Mouse (Mus musculus) left cerebral cortex, postnatal 10 days (tissue): ENCODE data around the gene Borcs5. TPM values are rescaled to one million over a fixed set of nuclear protein-coding genes. Genes with fewer than 3 reads are reported as not detected.
"Not testable (repeated sequence)": the region's sequence is repeated elsewhere in the genome, so short reads cannot be mapped to it uniquely, and the experiment has no call there.

ENCODE experiments used
- DNase-seq, 2 experiments: peaks; one replicate each; pipeline ENCODE4 v3.0.0; 2021 to 2022; ENCODE audit warnings: low spot score in 2 of 2, mixed read lengths in 1 of 2; ENCODE audit errors: extremely low spot score in 1 of 2
- intact Hi-C: fragments of 180-260 bp; cut with DNase I; formaldehyde crosslinking; loops from one replicate; pipeline ENCODE4 v1.15.1; 2025
- total RNA-seq, 2 experiments: library from RNA; stranded (reverse); gene quantifications; 2 replicates each; pipeline ENCODE4 v1.2.3; 2021

Gene Borcs5
- total RNA-seq, 2 experiments from 2014 or later: 26.3 to 26.5 TPM

DNA sequence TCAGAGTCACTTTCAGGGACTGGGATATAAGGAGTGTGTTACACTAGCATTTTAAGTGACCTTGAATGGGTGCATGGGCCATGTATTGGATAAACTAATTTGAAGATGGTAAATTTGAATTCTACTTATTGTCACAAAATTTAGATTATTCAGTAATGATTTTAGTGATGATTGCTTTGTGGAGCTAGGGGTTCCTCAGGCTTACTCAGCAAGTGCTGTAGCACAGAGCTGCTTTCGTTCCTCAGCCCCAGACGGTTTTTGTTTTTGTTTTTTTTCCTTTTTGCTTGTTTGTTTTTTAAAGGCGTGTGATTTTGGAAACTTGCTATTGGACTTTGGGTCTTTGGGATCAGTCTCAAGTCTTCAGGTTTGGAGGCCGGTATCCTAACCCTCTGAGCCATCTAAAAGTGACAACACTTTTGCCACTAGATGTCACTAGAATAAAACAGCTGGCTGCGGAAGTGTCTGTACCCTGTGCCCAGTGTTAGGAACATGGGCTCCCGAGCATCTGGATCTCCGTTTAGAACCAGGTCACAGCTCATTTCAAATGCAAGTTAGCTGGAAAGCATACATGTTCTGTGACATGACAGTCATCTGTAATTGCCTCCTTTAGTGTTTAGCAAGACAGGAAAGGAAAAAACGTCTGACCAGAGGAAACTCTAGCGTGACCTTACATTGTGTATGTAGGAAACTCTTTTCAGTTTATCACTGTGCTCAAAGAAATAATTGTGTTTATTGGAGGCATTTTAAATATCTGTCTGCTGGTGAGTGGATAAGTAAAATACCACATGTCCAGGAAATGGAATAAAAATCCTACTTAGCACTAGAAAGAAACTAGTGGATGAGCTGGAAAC lies 20.0 kb downstream of the Borcs5 start:
- intact Hi-C loops: loop anchor here (5.0 to 10.0 kb wide), 2 partner anchors 203 to 285 kb away; no protein-coding TSS in a partner anchor
- peak; percentile 36 to 50 for DNase-seq

DNA sequence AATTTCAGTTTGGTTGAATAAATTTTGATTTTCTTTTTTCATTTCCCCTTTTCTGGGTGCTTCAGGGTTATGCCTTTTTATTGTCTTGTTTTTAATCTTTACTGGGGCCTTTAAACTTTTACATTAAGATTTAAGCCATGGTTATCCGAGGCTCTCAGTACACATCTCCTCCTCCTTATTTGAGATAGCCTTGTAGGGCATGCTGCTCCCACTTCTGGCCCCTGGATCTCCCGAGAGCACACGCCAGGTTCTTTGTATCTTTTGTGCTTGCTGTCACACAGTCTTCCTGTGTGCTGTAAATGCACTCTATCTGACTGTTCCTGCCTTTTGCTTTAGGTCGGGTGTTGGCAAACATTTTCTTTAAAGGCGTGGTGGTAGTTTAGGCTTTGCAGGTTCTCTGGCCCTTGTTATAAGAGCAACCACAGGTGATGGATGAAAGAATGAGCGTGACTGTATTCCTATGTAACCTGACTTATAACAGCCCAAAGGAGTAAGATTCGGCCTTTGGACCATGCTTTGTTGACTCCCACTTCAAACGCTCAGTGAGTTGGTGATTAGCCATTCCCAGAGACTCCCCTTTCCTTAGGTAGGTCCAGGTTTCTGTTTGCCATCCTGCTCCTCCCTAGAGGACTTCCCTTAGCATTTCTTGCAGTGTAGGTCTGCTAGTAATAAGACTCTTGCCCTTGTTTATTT lies 21.6 kb downstream of the Borcs5 start:
- intact Hi-C loops: no loop called here
- DNase-seq: no peak

DNA sequence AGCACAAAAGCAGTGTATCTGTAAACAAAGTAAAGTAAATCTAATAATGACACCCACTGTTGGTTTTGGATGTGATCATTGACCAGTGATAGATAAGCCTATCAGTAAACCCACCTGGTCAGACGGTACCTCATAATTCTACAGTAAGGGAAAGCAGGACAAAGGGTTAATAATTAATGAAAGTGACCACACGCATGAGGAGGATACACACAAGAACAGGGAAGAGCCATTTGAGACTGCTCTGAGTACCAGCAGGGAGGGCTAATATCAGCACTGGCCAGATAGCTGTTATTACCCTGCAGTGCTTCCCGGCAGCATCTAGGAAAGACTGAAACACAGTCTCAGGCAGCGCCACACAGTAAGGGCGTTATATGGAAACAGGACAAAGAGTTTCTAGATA lies 25.3 kb downstream of the Borcs5 start:
- no peak for DNase-seq
- intact Hi-C loops: no loop called here

DNA sequence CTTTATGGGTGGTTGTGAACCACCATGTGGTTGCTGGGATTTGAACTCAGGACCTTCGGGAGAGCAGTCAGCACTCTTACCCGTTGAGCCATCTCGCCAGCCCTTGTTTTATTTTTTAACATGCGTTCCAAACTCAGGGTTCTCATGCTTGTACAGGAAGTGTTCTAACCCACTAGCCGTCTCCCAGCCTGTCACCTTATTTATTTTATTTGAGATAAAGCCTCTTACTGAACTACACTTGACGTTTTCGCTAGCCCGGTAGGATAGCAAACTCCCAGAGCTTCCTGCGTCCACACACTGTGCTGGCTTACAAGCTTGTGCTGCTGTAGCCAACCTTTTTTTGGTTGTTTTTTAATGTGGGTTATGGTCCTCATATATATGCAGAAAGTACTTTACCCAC lies 26.5 kb downstream of the Borcs5 start:
- DNase-seq: no peak

DNA sequence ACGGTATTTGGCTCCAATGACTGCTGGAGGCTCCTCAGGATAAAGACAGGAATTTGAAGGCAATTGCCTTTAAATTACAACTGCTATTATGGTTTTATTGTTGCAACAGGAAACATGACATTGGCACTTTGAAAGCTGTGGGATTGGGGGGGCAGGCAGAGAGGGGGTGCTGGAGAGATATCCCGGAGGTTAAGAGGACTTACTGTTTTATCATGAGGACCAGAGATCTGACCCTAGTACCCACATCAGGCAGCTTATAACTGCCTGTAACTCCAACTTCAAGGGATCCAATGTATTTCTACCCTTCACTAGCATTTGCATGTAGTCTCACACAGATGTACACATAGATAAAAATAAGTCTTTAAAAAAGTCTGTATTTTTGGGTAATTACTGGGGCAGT lies 29.2 kb downstream of the Borcs5 start:
- intact Hi-C loops: no loop called here
- DNase-seq: no peak

More for the DNA sequence above, 26.5 kb downstream of the Borcs5 start:
- intact Hi-C loops: no loop called here

DNA sequence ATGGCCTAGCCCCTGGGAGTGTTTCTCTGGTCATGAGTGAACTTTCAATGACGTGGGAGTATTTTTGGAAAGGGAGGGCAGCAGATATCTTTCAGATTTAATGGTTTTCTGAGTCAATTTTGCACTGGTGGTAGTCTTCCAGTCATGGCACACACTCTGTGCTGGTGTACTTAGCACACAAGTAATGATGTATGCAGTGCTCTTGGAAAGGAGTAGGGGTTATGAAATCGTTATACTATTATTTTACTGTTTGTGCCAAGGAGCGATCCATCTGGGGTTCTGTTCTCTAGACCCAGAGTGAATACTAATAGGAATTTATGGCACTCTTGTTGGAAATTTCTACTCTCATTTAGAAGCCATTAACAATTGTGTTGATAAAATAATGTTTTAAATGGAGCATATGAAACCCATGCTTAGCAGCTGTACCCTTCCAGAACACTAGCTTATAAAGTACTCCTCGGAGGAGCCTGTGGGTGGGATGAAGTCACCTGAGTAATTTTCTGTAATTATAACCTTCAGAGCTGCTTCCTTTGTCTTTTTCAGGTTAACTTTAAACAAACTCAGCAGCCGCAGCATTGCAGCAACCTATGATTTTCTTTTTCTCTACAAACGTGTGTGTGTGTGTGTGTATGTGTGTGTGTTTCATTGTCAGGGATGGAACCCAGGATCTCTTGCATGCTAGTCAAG lies 30.0 kb downstream of the Borcs5 start:
- DNase-seq: no peak
- intact Hi-C loops: no loop called here

DNA sequence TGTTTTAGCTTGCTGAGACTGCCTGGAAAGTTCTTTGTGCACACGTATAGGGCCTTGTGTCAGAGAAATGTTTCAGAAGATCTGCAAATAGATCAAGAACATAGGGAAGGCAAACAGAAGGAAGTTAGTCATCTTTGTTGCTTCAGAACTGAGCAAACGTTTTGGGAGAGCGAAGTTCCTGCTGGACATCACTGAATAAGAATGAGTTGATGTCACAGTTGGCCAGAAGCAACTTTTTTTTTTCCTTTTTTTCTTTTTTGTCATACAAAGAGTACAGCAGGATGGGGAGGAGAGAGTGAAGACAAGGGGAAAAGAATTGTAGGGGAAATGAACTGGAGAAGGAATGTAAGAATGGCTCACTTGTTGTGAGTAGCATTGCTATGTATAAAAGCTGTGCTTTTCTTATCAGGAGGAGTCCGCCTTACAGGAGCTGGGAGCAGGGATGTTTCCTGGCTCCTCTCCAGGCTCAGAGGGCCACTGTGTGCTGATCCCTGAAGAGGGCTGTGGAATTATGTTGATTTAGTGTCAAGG lies 31.6 kb downstream of the Borcs5 start:
- peak in 1 of 2 experiments; percentile 72 for DNase-seq
- intact Hi-C loops: no loop called here

DNA sequence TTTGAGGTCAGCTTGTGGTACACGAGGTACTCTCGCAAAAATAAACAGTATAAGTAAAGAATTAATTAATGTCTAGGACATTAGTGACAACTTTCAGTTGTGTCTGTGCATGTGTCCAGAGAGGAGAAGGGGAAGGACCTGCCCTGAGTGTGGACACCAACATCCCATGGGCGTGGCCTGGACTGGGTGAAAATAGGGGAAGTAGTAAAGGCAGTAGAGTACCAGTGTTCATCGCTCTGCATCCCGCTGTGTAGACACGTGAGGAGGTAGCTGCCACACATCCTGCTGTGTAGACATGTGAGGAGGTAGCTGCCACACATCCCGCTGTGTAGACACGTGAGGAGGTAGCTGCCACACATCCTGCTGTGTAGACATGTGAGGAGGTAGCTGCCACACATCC lies 34.4 kb downstream of the Borcs5 start:
- intact Hi-C loops: not testable (repeated sequence)
- peak in 1 of 2 experiments; percentile 28 for DNase-seq

DNA sequence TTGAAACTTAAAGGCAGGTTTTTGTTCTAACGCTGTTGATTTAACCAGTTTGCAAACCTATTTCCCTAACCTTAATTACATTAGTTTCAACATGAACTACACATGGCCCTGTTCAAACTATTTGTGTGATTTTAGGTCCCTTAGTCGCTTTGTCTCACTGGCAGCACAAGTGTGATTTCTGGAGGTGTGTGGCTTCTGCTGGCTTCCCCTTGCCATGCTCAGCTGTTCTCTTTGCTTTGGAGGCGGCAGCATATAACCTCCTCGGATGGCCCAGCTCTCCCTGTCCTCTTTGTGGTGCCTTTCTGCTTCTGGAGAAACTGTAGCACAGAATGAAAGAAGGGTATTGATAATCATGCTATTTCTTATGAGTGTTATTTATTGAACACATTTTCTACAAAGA lies 38.2 kb downstream of the Borcs5 start:
- no peak for DNase-seq
- intact Hi-C loops: no loop called here

DNA sequence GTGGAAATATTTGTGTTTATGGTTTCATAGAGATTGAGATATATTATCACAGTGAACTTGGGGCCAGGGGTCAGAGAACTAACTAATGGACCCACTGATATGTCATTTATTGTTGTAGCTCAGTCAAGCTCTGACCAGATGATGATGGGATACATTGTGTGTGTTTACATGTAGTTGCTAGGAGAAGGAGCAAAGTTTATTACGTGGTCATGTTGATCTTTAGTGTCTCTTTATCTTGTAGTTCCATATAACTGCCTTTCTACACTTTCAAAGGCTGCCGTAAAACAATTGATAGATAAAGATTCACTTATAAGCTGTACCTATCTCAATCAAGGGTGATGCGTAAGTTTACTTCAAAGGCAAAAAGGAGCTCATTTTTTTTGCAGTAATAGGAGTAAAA lies 38.7 kb downstream of the Borcs5 start:
- intact Hi-C loops: no loop called here
- no peak for DNase-seq

DNA sequence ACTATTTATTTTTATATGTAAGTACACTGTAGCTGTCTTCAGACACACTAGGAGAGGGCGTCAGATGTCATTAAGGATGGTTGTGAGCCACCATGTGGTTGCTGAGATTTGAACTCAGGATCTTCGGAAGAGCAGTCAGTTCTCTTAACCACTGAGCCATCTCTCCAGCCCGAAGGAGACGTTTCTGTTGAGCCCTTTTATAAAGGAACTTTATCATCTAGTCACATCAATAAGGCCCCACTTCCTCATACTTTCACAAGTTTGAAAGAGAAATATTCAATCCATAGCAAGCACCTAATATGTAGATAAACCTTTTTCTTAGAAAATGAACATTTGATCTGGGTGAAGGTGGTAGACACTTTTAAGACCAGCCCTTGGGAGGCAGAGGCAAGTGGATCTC lies 40.0 kb downstream of the Borcs5 start:
- DNase-seq, intact Hi-C loops: not testable (repeated sequence)

DNA sequence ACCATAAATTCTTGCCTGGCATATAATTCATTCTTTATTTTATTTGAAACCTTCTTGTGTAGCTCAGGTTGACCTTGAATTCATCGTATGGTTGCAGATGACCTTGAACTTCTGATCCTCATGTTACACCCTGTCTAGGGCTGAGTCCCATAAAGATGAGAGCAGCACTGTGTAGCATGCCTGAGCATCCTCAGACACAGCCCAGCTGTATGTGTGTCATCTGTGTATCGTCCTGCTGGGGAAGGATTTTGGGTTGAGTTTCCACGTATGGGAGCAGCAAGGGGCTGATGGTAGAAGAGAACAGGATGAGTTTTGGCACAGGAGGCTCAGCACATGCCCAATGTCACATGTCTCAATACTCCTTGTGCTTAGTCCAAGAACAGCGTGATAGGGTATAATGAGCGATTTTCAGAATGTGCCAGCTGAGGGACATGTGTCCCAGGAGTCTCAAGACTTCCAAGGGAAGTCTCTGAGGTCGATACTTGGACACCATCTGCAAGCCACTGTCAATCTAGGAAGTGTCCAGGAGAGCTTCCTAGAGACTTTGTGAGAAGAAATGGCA lies 45.1 kb downstream of the Borcs5 start:
- no peak for DNase-seq
- intact Hi-C loops: no loop called here

DNA sequence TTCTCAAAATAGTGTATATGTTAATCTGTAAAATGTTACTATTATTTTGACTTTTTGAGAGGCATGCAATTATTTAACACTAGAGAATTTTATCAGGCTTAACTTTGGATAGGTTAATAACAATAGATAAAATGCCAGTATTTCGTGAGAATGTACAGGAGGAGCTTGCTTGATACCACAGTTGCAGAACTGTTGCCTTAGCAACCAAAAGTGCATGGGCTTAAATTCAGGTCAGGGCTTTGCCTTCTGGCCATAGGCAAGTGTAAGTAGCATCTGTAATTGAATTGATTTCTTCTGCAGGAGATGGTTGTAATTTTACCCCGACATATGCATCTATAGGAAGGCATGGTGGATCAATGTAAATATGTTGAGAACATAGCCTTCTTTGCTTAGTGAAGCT lies 45.7 kb downstream of the Borcs5 start:
- DNase-seq: no peak
- intact Hi-C loops: no loop called here

DNA sequence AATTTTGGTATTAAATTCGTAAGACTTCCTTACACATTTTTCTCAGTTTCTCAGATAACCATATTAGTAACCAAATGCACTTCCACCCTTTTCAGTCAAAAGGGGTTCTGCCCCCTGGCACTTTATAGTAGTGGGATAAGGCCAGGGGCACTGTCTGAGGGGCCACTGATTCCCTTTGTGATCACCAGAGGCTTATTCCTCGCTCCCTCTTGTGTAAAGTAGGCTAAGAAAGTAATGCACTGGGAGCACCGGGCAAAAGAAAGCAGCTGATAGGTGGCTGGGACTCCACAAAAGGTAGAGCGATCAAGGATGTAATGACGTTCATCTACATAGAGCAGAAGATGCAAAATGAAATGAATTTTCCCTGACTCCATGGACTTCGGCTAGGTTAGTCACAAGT lies 46.2 kb downstream of the Borcs5 start:
- intact Hi-C loops: no loop called here
- no peak for DNase-seq

DNA sequence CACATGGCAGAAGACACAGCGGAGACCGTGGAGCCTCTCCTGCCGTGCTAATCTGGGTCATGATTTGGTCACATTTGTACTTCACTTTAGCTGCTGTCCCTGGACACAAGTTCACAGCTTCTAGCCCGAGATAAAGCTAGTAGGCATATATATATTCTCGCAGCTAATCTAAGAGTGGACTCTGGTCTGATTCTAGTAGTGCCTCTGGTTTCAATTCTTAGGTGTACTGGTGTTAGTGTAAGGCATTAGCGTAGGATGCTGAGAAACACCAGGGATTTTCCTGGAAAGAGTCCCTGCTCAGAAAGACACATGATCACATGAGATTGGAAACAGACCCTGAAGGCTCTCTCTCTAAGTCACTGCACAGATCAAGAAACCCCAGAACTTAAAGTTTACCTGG lies 55.2 kb downstream of the Borcs5 start:
- no peak for DNase-seq
- intact Hi-C loops: no loop called here

DNA sequence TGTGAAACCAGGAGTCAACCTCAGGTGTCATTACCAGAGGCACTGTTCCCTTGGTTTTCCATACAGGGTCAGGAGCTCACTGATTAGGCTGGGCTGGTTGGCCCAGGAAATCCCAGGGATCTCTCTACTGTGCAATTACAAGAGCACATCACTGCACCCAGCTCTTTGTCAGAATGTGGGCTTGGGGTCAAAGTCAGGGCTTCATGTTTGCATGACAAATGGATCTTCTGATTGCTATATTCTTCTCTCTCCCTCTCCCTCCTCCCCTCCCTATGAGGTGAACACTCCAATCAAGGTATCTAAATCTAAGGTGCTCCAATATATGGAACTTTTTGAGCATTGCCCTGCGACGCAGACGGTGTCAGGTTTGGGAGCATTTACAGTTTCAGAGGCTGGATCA lies 55.7 kb downstream of the Borcs5 start:
- DNase-seq: no peak
- intact Hi-C loops: no loop called here

DNA sequence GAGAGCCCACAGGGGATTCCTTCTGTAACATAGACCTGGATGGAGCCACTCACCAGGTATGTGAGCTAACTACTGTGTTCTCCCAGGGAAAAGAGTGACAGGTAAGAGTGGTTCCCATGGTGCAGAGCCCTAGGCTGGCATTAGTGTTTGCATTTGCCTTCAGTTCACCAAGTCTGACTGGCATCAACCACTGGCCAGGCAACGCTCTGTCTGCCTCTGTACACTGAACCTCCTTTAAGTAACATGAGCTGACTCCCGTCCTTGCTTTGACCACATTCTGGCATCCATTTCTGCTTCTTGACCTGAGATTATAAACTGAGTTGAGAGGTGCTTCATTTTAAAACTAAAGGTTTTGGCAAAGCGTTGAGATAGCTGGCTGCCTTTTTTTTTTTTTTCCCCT lies 56.3 kb downstream of the Borcs5 start:
- intact Hi-C loops: no loop called here

DNA sequence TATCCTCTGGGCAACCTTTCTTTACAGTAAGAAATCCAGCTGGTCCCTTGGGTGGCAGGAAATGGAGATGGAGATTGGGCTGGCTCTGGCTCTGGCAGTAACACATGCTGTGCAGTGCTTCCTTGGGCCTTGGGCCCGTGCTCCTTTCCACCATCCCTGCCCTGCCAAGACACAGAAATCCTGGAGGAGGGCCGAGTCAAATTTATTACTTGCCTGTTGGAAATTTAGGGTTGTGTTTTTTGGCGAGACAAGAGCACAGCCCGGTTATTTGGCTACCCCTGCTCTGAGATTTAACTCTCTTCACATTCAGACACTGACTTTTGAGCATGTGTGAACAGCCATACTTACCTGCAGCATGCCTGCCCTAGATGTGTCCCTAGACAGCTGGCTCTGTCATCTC lies 56.8 kb downstream of the Borcs5 start:
- intact Hi-C loops: no loop called here

More for the DNA sequence above, 56.3 kb downstream of the Borcs5 start:
- DNase-seq: no peak

DNA sequence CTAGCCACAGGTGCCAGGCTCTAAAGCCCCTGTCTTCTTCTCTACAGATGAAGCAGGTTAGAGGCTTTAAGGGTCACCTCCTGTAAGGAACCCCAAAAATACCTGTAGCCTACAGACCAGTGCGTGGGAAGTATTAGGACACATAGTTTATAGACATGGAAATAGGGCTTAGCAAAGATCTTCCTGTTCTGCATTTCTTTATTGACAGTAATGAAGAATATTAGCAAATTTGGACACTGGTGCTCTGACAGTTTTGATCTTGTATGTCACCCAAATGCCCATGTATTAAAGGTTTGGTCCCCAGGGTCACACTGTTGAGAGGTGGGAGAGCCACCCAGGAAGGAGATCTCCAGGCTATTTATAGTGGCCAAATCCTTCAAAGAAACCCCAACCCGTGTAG lies 57.2 kb downstream of the Borcs5 start:
- intact Hi-C loops: no loop called here
- no peak for DNase-seq

More for the DNA sequence above, 56.8 kb downstream of the Borcs5 start:
- no peak for DNase-seq
